12 mouse cellular contexts compared by ENCODE assay signal in genomic region chr6:91224939-91225338, GRCm38 (mm10). TPM values are rescaled to one million over a fixed set of nuclear protein-coding genes. Genes with fewer than 3 reads are reported as not detected.
DNase-seq lines count a peak whose midpoint lies in the region; ATAC-seq and TF ChIP-seq lines count a peak whose summit lies in the region.
"Had no signal": no experiment of that assay in that cellular context is flagged by ENCODE, and none has a peak within 500 bp of the region (broad histone marks: within the 10 kb centered on the region; RNA-seq: fewer than 3 reads in every experiment).

No protein-coding gene starts in this region.

- WGBS in lung, adult 2 months = 32% methylated on average over 6 of the region's 6 CpGs
- 44% methylated on average over 6 of the region's 6 CpGs for WGBS in lung, embryonic 16.5 days

- H3K9me3 ChIP-seq in lung, embryonic 16.5 days (ENCODE audit: control insufficient read depth, low read length) = no peaks in the 10 kb centered on the region
- H3K9me3 ChIP-seq: hindbrain, embryonic 15.5 days had no signal

- H3K4me3 ChIP-seq in lung, adult 2 months (replicated peaks; ENCODE audit: extremely low read depth, low read depth, low read length) = no peak overlapping the region
- no peak overlapping the region for H3K4me3 ChIP-seq in lung, embryonic 16.5 days (ENCODE audit: low read length)
- H3K4me3 ChIP-seq: hindbrain, embryonic 15.5 days had no signal

- H3K4me1 ChIP-seq in lung, adult 2 months (ENCODE audit: control insufficient read depth, insufficient read depth, low read length) = no peaks in the 10 kb centered on the region
- H3K4me1 ChIP-seq in lung, embryonic 16.5 days (replicated peaks; ENCODE audit: control insufficient read depth, insufficient read depth, low read length) = 0 out of 2 replicates have a peak, but pooled peaks cover 2% of the 10 kb centered on the region

- no peak for TF ChIP-seq CTCF in lung, adult 2 months (IDR thresholded peaks at IDR 0.05; ENCODE audit: insufficient read depth, low read length)

- no peak overlapping the region for H3K27ac ChIP-seq in lung, embryonic 16.5 days (ENCODE audit: low read length)
- H3K27ac ChIP-seq: hindbrain, embryonic 15.5 days had no signal

- intact Hi-C loops in heart, postnatal 10 days (cut with DNase I) = loop anchor here (1.0 to 5.0 kb wide), 2 partner anchors 11 to 43 kb away; no protein-coding TSS in a partner anchor

- DNase-seq in heart, adult 8-10 months (ENCODE audit: low spot score) = peak; percentile 72
- DNase-seq in heart, postnatal 10 days = no peak
- DNase-seq in lung, adult 18-20 months = peak; percentile 19 to 29
- no peak for DNase-seq in lung, adult 2 months
- DNase-seq in adipocyte (ENCODE audit: low spot score) = no peak
- DNase-seq in cerebellum, adult 9-10 months = no peak
- DNase-seq in ovary, adult 18-20 months (ENCODE audit: low spot score) = no peak
- DNase-seq: gastrocnemius, postnatal 14 days; thymus, adult 18-20 months had no signal

- TF ChIP-seq POLR2A in lung, adult 2 months (IDR thresholded peaks at IDR 0.05; ENCODE audit: borderline replicate concordance, extremely low read depth, low read depth, low read length) = no peak

- H3K27me3 ChIP-seq in lung, embryonic 16.5 days (ENCODE audit: control insufficient read depth, insufficient read depth, low read depth, low read length) = no peaks in the 10 kb centered on the region; the same call in 1 of the 2 replicates
- H3K27me3 ChIP-seq: hindbrain, embryonic 15.5 days had no signal

- H3K4me2 ChIP-seq in lung, embryonic 16.5 days (ENCODE audit: low read depth, low read length) = no peak overlapping the region
- H3K4me2 ChIP-seq: hindbrain, embryonic 15.5 days had no signal

- ATAC-seq in lung, embryonic 16.5 days (ENCODE audit: low read depth) = peak; percentile 29; the same call in 1 of the 2 replicates
- ATAC-seq: intestine, postnatal 0 days had no signal

- H3K36me3 ChIP-seq in lung, embryonic 16.5 days (ENCODE audit: control insufficient read depth, insufficient read depth, low read length) = no peaks in the 10 kb centered on the region
- H3K36me3 ChIP-seq: hindbrain, embryonic 15.5 days had no signal

- H3K9ac ChIP-seq in lung, embryonic 16.5 days (ENCODE audit: low read length) = no peak overlapping the region
- H3K9ac ChIP-seq: hindbrain, embryonic 15.5 days had no signal

RNA-seq across cellular contexts. Expression of gene Fbln2, which starts 12.7 kb away (rescaled TPM):
- 10 to 100 TPM; 42.1 to 59.3 (median 49.9) TPM for total RNA-seq in heart, adult 8-10 months (2022)
- total RNA-seq in heart, postnatal 10 days (2021) = 100 to 1,000 TPM; 143 to 154 TPM
- 63.0 and 88.3 TPM in 2 replicates for polyA plus RNA-seq in lung, adult 2 months (2012; rRNA removed)
- 68.5 and 78.8 TPM in 2 replicates for polyA plus RNA-seq in lung, embryonic 16.5 days (2015; fragmentation: Nextera tagmentation; extraction: Ambion mirVana)

Comparison
In these comparisons a context has a peak if more than half of its experiments do, and no peak if none do; other contexts are left out.
1. DNase-seq: peak in heart, adult 8-10 months (single experiment) and lung, adult 18-20 months (2 of 2); none in heart, postnatal 10 days (0 of 2), lung, adult 2 months (single experiment), adipocyte (single experiment), cerebellum, adult 9-10 months (single experiment) and ovary, adult 18-20 months (single experiment).